Mouse (Mus musculus) adrenal gland, adult 18-20 months (tissue): ENCODE measurements at regions not wholly inside any gene's neighbourhood (a gene's known extent, or its start where the extent isn't known, plus 50 kb on each side); places are given as distances from the start of the nearest gene placed in this dataset.

Experiments used
- DNase-seq, 2 experiments: peaks; one replicate each; pipeline ENCODE4 v3.0.0; 2021 to 2022; ENCODE audit warnings: low spot score in 2 of 2

- no peak for DNase-seq
These were observed 1183.0 kb downstream of the 4930447A16Rik start for GRCm38 (mm10) chr15:38608207-38608870.

GRCm38 (mm10) chr15:38609522-38609921 is 1184.2 kb downstream of the 4930447A16Rik start:
- DNase-seq = no peak
